Mouse (Mus musculus) embryonic facial prominence, embryonic 12.5 days (tissue): ENCODE results near the gene Dpy19l3. TPM values are rescaled to one million over a fixed set of nuclear protein-coding genes. Genes with fewer than 3 reads are reported as not detected.

Source experiments
- ATAC-seq: fragments of 200-750 bp; cut with Nextera tagmentation; 2 replicates; pipeline ENCODE4 v1.8.0; 2017; ENCODE audit not compliant: insufficient number of reproducible peaks, insufficient read depth, low FRiP score, low TSS enrichment
- H3K27ac ChIP-seq: fragments of 300-500 bp; sonication (generic); 2 replicates; pipeline ENCODE4 v1.5.1; 2016; ENCODE audit warnings: mild to moderate bottlenecking
- H3K27me3 ChIP-seq: fragments of 300-500 bp; sonication (generic); 2 replicates; pipeline ENCODE4 v1.6.1; 2016; ENCODE audit warnings: mild to moderate bottlenecking, moderate library complexity
- H3K36me3 ChIP-seq: fragments of 300-500 bp; sonication (generic); 2 replicates; pipeline ENCODE4 v1.6.1; 2016; ENCODE audit warnings: mild to moderate bottlenecking
- H3K4me1 ChIP-seq: fragments of 300-500 bp; sonication (generic); 2 replicates; pipeline ENCODE4 v1.6.1; 2016
- H3K4me2 ChIP-seq: fragments of 300-500 bp; sonication (generic); replicated peaks from 2 replicates; pipeline ENCODE4 v1.6.1; 2016; ENCODE audit warnings: mild to moderate bottlenecking, moderate library complexity
- H3K4me3 ChIP-seq: fragments of 300-500 bp; sonication (generic); 2 replicates; pipeline ENCODE4 v1.5.1; 2016; ENCODE audit warnings: mild to moderate bottlenecking
- H3K9ac ChIP-seq: fragments of 300-500 bp; sonication (generic); 2 replicates; pipeline ENCODE4 v1.6.1; 2016; ENCODE audit warnings: mild to moderate bottlenecking, moderate library complexity
- H3K9me3 ChIP-seq: fragments of 300-500 bp; sonication (generic); 2 replicates; pipeline ENCODE4 v1.6.1; 2016; ENCODE audit warnings: mild to moderate bottlenecking, moderate library complexity
- WGBS: fragments of 180-500 bp; shearing (Covaris S2); methylation state at CpG from one replicate; pipeline ENCODE4 v1.1.7; 2016; 5-methylcytosine and 5-hydroxymethylcytosine counted together
- polyA plus RNA-seq: library from polyadenylated mRNA; unstranded; fragments of >200 nt; fragmentation: Nextera tagmentation; extraction: Ambion mirVana; gene quantifications from 2 replicates; pipeline ENCODE4 v1.2.1, GENCODE M21; 2016

The Dpy19l3 gene
- polyA plus RNA-seq, 1 experiment from 2014 or later = 47.4 TPM

GRCm38 (mm10) chr7:35746686-35747396 lies 7.4 kb downstream of the Dpy19l3 start:
- ATAC-seq = no peak
- Histone ChIP-seq H3K9me3 (no peaks in the 10 kb centered on the region), H3K4me2 (no peak overlapping the region), H3K4me1 (no peaks in the 10 kb centered on the region), H3K4me3 (no peak overlapping the region), H3K36me3 (peaks cover 48% of the 10 kb centered on the region), H3K27me3 (no peaks in the 10 kb centered on the region), H3K9ac (no peak overlapping the region), H3K27ac (no peak overlapping the region)
- 85% methylated on average over 12 of the region's 12 CpGs for WGBS

GRCm38 (mm10) chr7:35745281-35745702 lies 9.0 kb downstream of the Dpy19l3 start:
- Histone ChIP-seq H3K9ac (no peak overlapping the region), H3K27me3 (no peaks in the 10 kb centered on the region), H3K4me3 (no peak overlapping the region), H3K4me1 (no peaks in the 10 kb centered on the region), H3K4me2 (no peak overlapping the region), H3K36me3 (peaks cover 50% of the 10 kb centered on the region), H3K27ac (no peak overlapping the region), H3K9me3 (no peaks in the 10 kb centered on the region)
- 76% methylated on average over 6 of the region's 6 CpGs for WGBS
- no peak for ATAC-seq

- no peak overlapping the region for H3K4me2 ChIP-seq
- H3K36me3 ChIP-seq = peaks cover 52% of the 10 kb centered on the region
- no peak overlapping the region for H3K9ac ChIP-seq
- no peaks in the 10 kb centered on the region for H3K9me3 ChIP-seq
- 91% methylated on average over 9 of the region's 9 CpGs for WGBS
- no peak for ATAC-seq
- H3K4me3 ChIP-seq = no peak overlapping the region
- H3K27ac ChIP-seq = no peak overlapping the region
- no peaks in the 10 kb centered on the region for H3K27me3 ChIP-seq
- H3K4me1 ChIP-seq = no peaks in the 10 kb centered on the region
Observed at GRCm38 (mm10) chr7:35744771-35745170, 9.5 kb downstream of the Dpy19l3 start.

- no peaks in the 10 kb centered on the region for H3K4me1 ChIP-seq
- no peak overlapping the region for H3K27ac ChIP-seq
- H3K4me2 ChIP-seq = no peak overlapping the region
- ATAC-seq = no peak
- H3K27me3 ChIP-seq = no peaks in the 10 kb centered on the region
- 81% methylated on average over 5 of the region's 5 CpGs for WGBS
- peaks cover 49% of the 10 kb centered on the region for H3K36me3 ChIP-seq
- no peak overlapping the region for H3K4me3 ChIP-seq
- peaks cover 6% of the 10 kb centered on the region; the same call in 1 of the 2 replicates for H3K9me3 ChIP-seq
- H3K9ac ChIP-seq = no peak overlapping the region
Observed at GRCm38 (mm10) chr7:35742310-35742709, 11.9 kb downstream of the Dpy19l3 start.

- WGBS = 82% methylated on average over 5 of the region's 5 CpGs
- Histone ChIP-seq H3K27ac (no peak overlapping the region), H3K9ac (no peak overlapping the region), H3K36me3 (peaks cover 46% of the 10 kb centered on the region), H3K4me1 (no peaks in the 10 kb centered on the region), H3K27me3 (no peaks in the 10 kb centered on the region), H3K4me2 (no peak overlapping the region), H3K4me3 (no peak overlapping the region), H3K9me3 (peaks cover 6% of the 10 kb centered on the region; the same call in 1 of the 2 replicates)
- ATAC-seq = no peak
Observed at GRCm38 (mm10) chr7:35741858-35742257, 12.4 kb downstream of the Dpy19l3 start.

- Histone ChIP-seq H3K4me1 (no peaks in the 10 kb centered on the region), H3K4me3 (no peak overlapping the region), H3K36me3 (peaks cover 37% of the 10 kb centered on the region), H3K9ac (no peak overlapping the region), H3K9me3 (peaks cover 6% of the 10 kb centered on the region; the same call in 1 of the 2 replicates), H3K27me3 (no peaks in the 10 kb centered on the region), H3K27ac (no peak overlapping the region), H3K4me2 (no peak overlapping the region)
- WGBS = 71% methylated on average over 5 of the region's 5 CpGs
- ATAC-seq = no peak
Observed at GRCm38 (mm10) chr7:35740489-35741230, 13.6 kb downstream of the Dpy19l3 start.

GRCm38 (mm10) chr7:35738871-35739270 lies 15.4 kb downstream of the Dpy19l3 start:
- peaks cover 6% of the 10 kb centered on the region; the same call in 1 of the 2 replicates for H3K9me3 ChIP-seq
- no peak for ATAC-seq
- H3K9ac ChIP-seq = no peak overlapping the region
- peaks cover 35% of the 10 kb centered on the region for H3K36me3 ChIP-seq
- H3K27me3 ChIP-seq = no peaks in the 10 kb centered on the region
- no peak overlapping the region for H3K4me3 ChIP-seq
- H3K4me1 ChIP-seq = no peaks in the 10 kb centered on the region; the same call in 1 of the 2 replicates
- no peak overlapping the region for H3K27ac ChIP-seq
- no peak overlapping the region for H3K4me2 ChIP-seq

- H3K36me3 ChIP-seq = peaks cover 27% of the 10 kb centered on the region
- ATAC-seq = no peak
- WGBS = 80% methylated on average over 14 of the region's 14 CpGs
Observed at GRCm38 (mm10) chr7:35733313-35734050, 20.8 kb downstream of the Dpy19l3 start.

GRCm38 (mm10) chr7:35732585-35733059 lies 21.6 kb downstream of the Dpy19l3 start:
- H3K9ac ChIP-seq = no peak overlapping the region
- H3K27me3 ChIP-seq = no peaks in the 10 kb centered on the region
- H3K4me1 ChIP-seq = no peaks in the 10 kb centered on the region; the same call in 1 of the 2 replicates
- no peak overlapping the region for H3K4me3 ChIP-seq
- H3K4me2 ChIP-seq = no peak overlapping the region
- ATAC-seq = no peak
- WGBS = 84% methylated on average over 10 of the region's 10 CpGs
- H3K9me3 ChIP-seq = peaks cover 2% of the 10 kb centered on the region; the same call in 1 of the 2 replicates
- H3K36me3 ChIP-seq = peaks cover 30% of the 10 kb centered on the region
- H3K27ac ChIP-seq = no peak overlapping the region

More at GRCm38 (mm10) chr7:35733313-35734050, 20.8 kb downstream of the Dpy19l3 start:
- no peak overlapping the region for H3K9ac ChIP-seq
- H3K4me3 ChIP-seq = no peak overlapping the region
- H3K4me2 ChIP-seq = no peak overlapping the region
- peaks cover 6% of the 10 kb centered on the region; the same call in 1 of the 2 replicates for H3K9me3 ChIP-seq
- no peak overlapping the region for H3K27ac ChIP-seq
- H3K4me1 ChIP-seq = no peaks in the 10 kb centered on the region; the same call in 1 of the 2 replicates
- H3K27me3 ChIP-seq = no peaks in the 10 kb centered on the region

- Histone ChIP-seq H3K4me1 (no peaks in the 10 kb centered on the region; the same call in 1 of the 2 replicates), H3K27ac (no peak overlapping the region), H3K27me3 (no peaks in the 10 kb centered on the region), H3K4me2 (no peak overlapping the region), H3K9ac (no peak overlapping the region), H3K36me3 (peaks cover 47% of the 10 kb centered on the region), H3K4me3 (no peak overlapping the region), H3K9me3 (no peaks in the 10 kb centered on the region)
- 91% methylated on average over 9 of the region's 9 CpGs for WGBS
- no peak for ATAC-seq
Observed at GRCm38 (mm10) chr7:35729621-35730031, 24.6 kb downstream of the Dpy19l3 start.

- 96% methylated on average over 12 of the region's 12 CpGs for WGBS
- no peaks in the 10 kb centered on the region for H3K27me3 ChIP-seq
- H3K4me1 ChIP-seq = no peaks in the 10 kb centered on the region
- no peak overlapping the region for H3K4me2 ChIP-seq
- no peak overlapping the region for H3K4me3 ChIP-seq
- H3K36me3 ChIP-seq = peaks cover 57% of the 10 kb centered on the region
- no peak for ATAC-seq
- H3K9ac ChIP-seq = no peak overlapping the region
- no peaks in the 10 kb centered on the region for H3K9me3 ChIP-seq
- H3K27ac ChIP-seq = no peak overlapping the region
Observed at GRCm38 (mm10) chr7:35728376-35728775, 25.9 kb downstream of the Dpy19l3 start.
